Mouse (Mus musculus) adrenal gland, postnatal 36 days (tissue): ENCODE data around the gene Mcat. TPM values are rescaled to one million over a fixed set of nuclear protein-coding genes. Genes with fewer than 3 reads are reported as not detected.

Source experiments
- DNase-seq, 2 experiments: peaks; one replicate each; pipeline ENCODE4 v3.0.0; 2021; ENCODE audit warnings: mixed read lengths in 1 of 2
- total RNA-seq, 2 experiments: library from RNA; stranded (reverse); gene quantifications; 2 replicates each; pipeline ENCODE4 v1.2.3; 2021

Mcat gene
- total RNA-seq, 2 experiments from 2014 or later: 35.2 to 39.4 TPM

- no peak for DNase-seq
These were observed 13.1 kb upstream of the Mcat start for GRCm38 (mm10) chr15:83576651-83577050.

GRCm38 (mm10) chr15:83575543-83575942, 12.0 kb upstream of the Mcat start:
- DNase-seq: no peak

- DNase-seq: peak; percentile 79 to 86
These were observed 11.3 kb upstream of the Mcat start for GRCm38 (mm10) chr15:83574731-83575351.

- no peak for DNase-seq
These were observed 10.0 kb upstream of the Mcat start for GRCm38 (mm10) chr15:83573606-83574005.

- no peak for DNase-seq
These were observed 8.5 kb upstream of the Mcat start for GRCm38 (mm10) chr15:83572132-83572531.

- DNase-seq: peak; percentile 77 to 81
These were observed 8.0 kb upstream of the Mcat start for GRCm38 (mm10) chr15:83571636-83572035.

- no peak for DNase-seq
These were observed 7.1 kb upstream of the Mcat start for GRCm38 (mm10) chr15:83570641-83571040.

- DNase-seq: no peak
These were observed 6.1 kb upstream of the Mcat start for GRCm38 (mm10) chr15:83569682-83570081.

- DNase-seq: peak; percentile 40 to 54
These were observed 5.0 kb upstream of the Mcat start for GRCm38 (mm10) chr15:83568544-83568943.

- no peak for DNase-seq
These were observed 4.1 kb upstream of the Mcat start for GRCm38 (mm10) chr15:83567728-83568127.

GRCm38 (mm10) chr15:83566006-83566405, 2.4 kb upstream of the Mcat start:
- DNase-seq: no peak

- DNase-seq: peak; percentile 91 to 92
These were observed 1.8 kb upstream of the Mcat start for GRCm38 (mm10) chr15:83565434-83565833.

GRCm38 (mm10) chr15:83563857-83564651, 467 bp upstream of the Mcat start:
- peak; percentile 77 to 81 for DNase-seq

GRCm38 (mm10) chr15:83562626-83563270, 839 bp downstream of the Mcat start:
- DNase-seq: peak; percentile 92 to 93

GRCm38 (mm10) chr15:83560941-83561477, 2.6 kb downstream of the Mcat start:
- no peak for DNase-seq

GRCm38 (mm10) chr15:83555161-83555974, 8.2 kb downstream of the Mcat start:
- peak; percentile 89 to 93 for DNase-seq

- DNase-seq: no peak
These were observed 9.8 kb downstream of the Mcat start for GRCm38 (mm10) chr15:83553831-83554230.

- no peak for DNase-seq
These were observed 13.4 kb downstream of the Mcat start for GRCm38 (mm10) chr15:83550137-83550536.

GRCm38 (mm10) chr15:83547144-83547543, 16.4 kb downstream of the Mcat start:
- DNase-seq: no peak

- DNase-seq: no peak
These were observed 17.6 kb downstream of the Mcat start for GRCm38 (mm10) chr15:83546029-83546428.

- DNase-seq: no peak
These were observed 21.8 kb downstream of the Mcat start for GRCm38 (mm10) chr15:83541647-83542287.
